Mouse (Mus musculus) embryonic facial prominence, embryonic 15.5 days (tissue): ENCODE measurements around the gene Grin3b. TPM values are rescaled to one million over a fixed set of nuclear protein-coding genes. Genes with fewer than 3 reads are reported as not detected.

ENCODE experiments used
- ATAC-seq: fragments of 200-750 bp; cut with Nextera tagmentation; 2 replicates; pipeline ENCODE4 v1.8.0; 2017; ENCODE audit warnings: low read depth, moderate TSS enrichment; ENCODE audit not compliant: insufficient number of reproducible peaks, low FRiP score, low TSS enrichment
- H3K27ac ChIP-seq: fragments of 300-500 bp; sonication (generic); replicated peaks from 2 replicates; pipeline ENCODE4 v1.5.1; 2015; ENCODE audit warnings: mild to moderate bottlenecking, inconsistent platforms
- H3K27me3 ChIP-seq: fragments of 300-500 bp; sonication (generic); 2 replicates; pipeline ENCODE4 v1.6.1; 2015; ENCODE audit warnings: inconsistent platforms
- H3K36me3 ChIP-seq: fragments of 300-500 bp; sonication (generic); 2 replicates; pipeline ENCODE4 v1.6.1; 2015; ENCODE audit warnings: mild to moderate bottlenecking, inconsistent platforms
- H3K4me1 ChIP-seq: fragments of 300-500 bp; sonication (generic); 2 replicates; pipeline ENCODE4 v1.6.1; 2015; ENCODE audit warnings: inconsistent platforms
- H3K4me2 ChIP-seq: fragments of 300-500 bp; sonication (generic); replicated peaks from 2 replicates; pipeline ENCODE4 v1.6.1; 2015; ENCODE audit warnings: mild to moderate bottlenecking, inconsistent platforms
- H3K4me3 ChIP-seq: fragments of 300-500 bp; sonication (generic); replicated peaks from 2 replicates; pipeline ENCODE4 v1.5.1; 2015; ENCODE audit warnings: mild to moderate bottlenecking, inconsistent platforms
- H3K9ac ChIP-seq: fragments of 300-500 bp; sonication (generic); 2 replicates; pipeline ENCODE4 v1.6.1; 2015; ENCODE audit warnings: inconsistent platforms
- H3K9me3 ChIP-seq: fragments of 300-500 bp; sonication (generic); replicated peaks from 2 replicates; pipeline ENCODE4 v1.6.1; 2016; ENCODE audit warnings: inconsistent platforms
- WGBS: fragments of 180-500 bp; shearing (Covaris S2); methylation state at CpG from one replicate; pipeline ENCODE4 v1.1.7; 2015; 5-methylcytosine and 5-hydroxymethylcytosine counted together
- polyA plus RNA-seq: library from polyadenylated mRNA; unstranded; fragments of >200 nt; fragmentation: Nextera tagmentation; extraction: Ambion mirVana; gene quantifications from 2 replicates; pipeline ENCODE4 v1.2.1, GENCODE M21; 2015

Grin3b gene
- polyA plus RNA-seq, 1 experiment from 2014 or later, result 0.63 TPM

GRCm38 (mm10) chr10:79928907-79929701, 41.4 kb upstream of the Grin3b start:
- Histone ChIP-seq H3K4me3 (peak overlapping the region; percentile 99), H3K27ac (no peak overlapping the region), H3K4me2 (peak overlapping the region; percentile 92), H3K9ac (no peak overlapping the region), H3K4me1 (peaks cover 63% of the 10 kb centered on the region), H3K27me3 (no peaks in the 10 kb centered on the region), H3K9me3 (no peaks in the 10 kb centered on the region), H3K36me3 (peaks cover 22% of the 10 kb centered on the region; the same call in 1 of the 2 replicates)
- ATAC-seq, result no peak
- 21% methylated on average over 9 of the region's 9 CpGs for WGBS

DNA sequence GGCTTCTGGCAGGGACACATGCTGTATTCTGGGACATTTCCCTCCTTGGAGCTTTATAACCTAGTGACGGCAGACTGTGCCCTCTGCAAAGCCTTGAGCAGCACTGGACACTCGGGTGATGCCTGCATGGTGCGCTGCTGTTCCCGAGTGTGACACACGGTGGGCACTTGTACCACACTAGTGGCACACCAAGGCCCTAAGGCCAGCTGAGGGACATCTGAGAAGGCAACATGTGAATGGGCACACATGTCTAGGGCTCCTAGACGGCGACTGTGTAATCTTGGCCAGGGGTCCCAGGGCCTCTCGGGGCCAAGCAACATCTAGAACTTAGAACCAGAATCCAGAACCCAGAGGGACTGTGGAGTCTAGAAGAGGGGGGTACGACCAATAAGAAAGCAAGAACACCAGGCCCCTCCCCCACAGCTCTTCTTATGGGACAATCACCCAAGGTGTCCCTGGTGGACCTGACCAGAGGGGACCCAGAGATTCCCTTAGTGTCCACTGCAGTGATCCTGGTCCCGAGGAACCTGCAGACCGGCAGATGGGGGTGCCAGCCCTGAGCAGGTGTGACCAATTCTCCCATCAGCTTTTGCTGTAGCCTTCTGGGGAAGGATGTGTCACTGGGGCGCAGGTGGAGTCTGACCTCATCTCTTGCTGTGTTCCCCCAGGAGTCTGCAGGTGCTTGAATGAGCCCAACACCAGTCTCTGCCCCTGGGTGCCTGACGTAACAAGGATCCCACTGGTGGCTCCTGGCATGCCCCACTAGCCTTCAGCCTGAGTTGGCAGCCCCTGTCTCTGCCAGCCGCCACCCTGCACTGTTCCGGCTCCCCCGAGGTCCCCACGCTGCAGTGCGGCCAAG, 40.3 kb upstream of the Grin3b start:
- H3K9ac ChIP-seq, result no peak overlapping the region
- H3K27ac ChIP-seq, result no peak overlapping the region
- peaks cover 74% of the 10 kb centered on the region for H3K4me1 ChIP-seq

DNA sequence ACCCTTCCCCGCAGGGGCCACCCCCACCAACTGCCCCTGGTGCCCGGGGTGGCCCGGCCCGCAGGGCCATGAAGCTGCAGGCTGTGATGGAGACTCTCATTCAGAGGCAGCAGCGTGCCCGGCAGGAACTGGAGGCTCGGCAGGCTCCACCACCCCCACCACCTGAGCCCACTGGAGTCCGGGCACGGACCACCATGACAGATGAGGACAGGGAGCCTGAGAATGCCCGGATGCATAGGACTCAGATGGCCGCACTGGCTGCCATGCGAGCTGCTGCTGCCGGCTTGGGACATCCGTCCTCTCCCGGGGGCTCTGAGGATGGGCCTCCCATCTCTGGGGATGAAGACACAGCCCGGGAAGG, 39.7 kb upstream of the Grin3b start:
- 86% methylated on average over 16 of the region's 16 CpGs for WGBS
- no peak overlapping the region for H3K4me2 ChIP-seq
- no peak for ATAC-seq
- H3K4me3 ChIP-seq, result no peak overlapping the region
- H3K27ac ChIP-seq, result no peak overlapping the region
- no peaks in the 10 kb centered on the region for H3K9me3 ChIP-seq
- no peaks in the 10 kb centered on the region for H3K27me3 ChIP-seq
- peaks cover 34% of the 10 kb centered on the region for H3K36me3 ChIP-seq
- H3K4me1 ChIP-seq, result peaks cover 76% of the 10 kb centered on the region
- H3K9ac ChIP-seq, result no peak overlapping the region

More for the DNA sequence above, 40.3 kb upstream of the Grin3b start:
- 81% methylated on average over 18 of the region's 18 CpGs for WGBS
- Histone ChIP-seq H3K36me3 (peaks cover 28% of the 10 kb centered on the region), H3K4me2 (no peak overlapping the region), H3K4me3 (no peak overlapping the region), H3K27me3 (no peaks in the 10 kb centered on the region), H3K9me3 (no peaks in the 10 kb centered on the region)
- ATAC-seq, result no peak

- peaks cover 76% of the 10 kb centered on the region for H3K4me1 ChIP-seq
- peaks cover 34% of the 10 kb centered on the region for H3K36me3 ChIP-seq
- no peak overlapping the region for H3K9ac ChIP-seq
- H3K27ac ChIP-seq, result peak overlapping the region; percentile 49; the same call in 1 of the 2 replicates
- 75% methylated on average over 9 of the region's 9 CpGs for WGBS
- no peak overlapping the region for H3K4me3 ChIP-seq
- no peak overlapping the region for H3K4me2 ChIP-seq
- no peak for ATAC-seq
- H3K9me3 ChIP-seq, result no peaks in the 10 kb centered on the region
- H3K27me3 ChIP-seq, result no peaks in the 10 kb centered on the region
These were observed 38.7 kb upstream of the Grin3b start for GRCm38 (mm10) chr10:79931797-79932196.

DNA sequence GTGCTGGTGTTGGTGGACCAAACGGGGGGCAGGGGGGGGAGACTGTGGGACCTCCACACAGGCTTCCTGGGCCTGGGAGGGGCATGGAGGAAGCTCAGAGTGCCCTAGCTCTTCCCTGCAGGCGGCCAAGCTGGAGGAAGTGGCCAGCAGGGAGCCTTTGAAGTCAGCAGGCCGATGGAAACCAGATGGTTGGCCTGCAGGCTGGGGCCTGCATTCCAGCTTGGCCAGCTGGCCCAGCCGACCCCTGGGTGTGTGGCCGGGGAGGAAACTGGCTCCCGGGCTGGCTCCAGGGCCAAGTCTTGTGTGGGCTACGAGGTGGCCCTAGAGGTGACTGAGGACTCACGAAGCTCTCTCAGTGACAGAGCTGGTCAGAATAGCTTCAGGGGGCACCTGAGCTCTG, 37.8 kb upstream of the Grin3b start:
- peaks cover 36% of the 10 kb centered on the region for H3K36me3 ChIP-seq
- ATAC-seq, result no peak
- 0 out of 2 replicates have a peak overlapping the region, but pooled peaks have one; percentile 15 for H3K4me2 ChIP-seq
- no peak overlapping the region for H3K9ac ChIP-seq
- 20% methylated on average over 8 of the region's 8 CpGs for WGBS
- no peak overlapping the region for H3K4me3 ChIP-seq
- H3K27me3 ChIP-seq, result no peaks in the 10 kb centered on the region
- no peaks in the 10 kb centered on the region for H3K9me3 ChIP-seq
- peak overlapping the region; percentile 49 for H3K27ac ChIP-seq
- H3K4me1 ChIP-seq, result peaks cover 83% of the 10 kb centered on the region

GRCm38 (mm10) chr10:79933145-79933679, 37.3 kb upstream of the Grin3b start:
- H3K27ac ChIP-seq, result peak overlapping the region; percentile 72; the same call in 1 of the 2 replicates
- H3K36me3 ChIP-seq, result peaks cover 36% of the 10 kb centered on the region
- no peaks in the 10 kb centered on the region for H3K9me3 ChIP-seq
- H3K27me3 ChIP-seq, result no peaks in the 10 kb centered on the region
- no peak overlapping the region for H3K4me3 ChIP-seq
- no peak overlapping the region for H3K4me2 ChIP-seq
- peaks cover 87% of the 10 kb centered on the region for H3K4me1 ChIP-seq
- 50% methylated on average over 9 of the region's 9 CpGs for WGBS
- H3K9ac ChIP-seq, result no peak overlapping the region
- no peak for ATAC-seq

DNA sequence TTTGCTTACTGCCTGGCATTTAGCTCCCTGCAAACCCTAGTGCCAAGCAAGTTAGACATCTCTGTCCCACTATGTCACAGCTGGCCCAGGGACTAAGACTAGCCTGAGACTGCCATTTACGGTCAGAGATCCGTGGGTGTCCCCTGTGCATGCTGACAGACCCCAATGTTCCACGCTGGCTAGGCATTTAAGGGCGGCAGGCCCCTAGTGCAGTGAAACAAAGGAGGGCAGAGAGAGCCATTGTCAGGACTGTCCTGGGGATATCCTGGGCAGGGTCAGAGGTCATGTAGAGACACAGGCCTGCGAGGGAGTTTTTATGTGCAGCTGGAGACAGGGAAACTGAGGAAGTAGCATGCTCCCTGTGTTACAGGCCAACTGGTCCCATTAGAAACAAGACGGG, 36.7 kb upstream of the Grin3b start:
- H3K36me3 ChIP-seq, result peaks cover 36% of the 10 kb centered on the region
- no peaks in the 10 kb centered on the region for H3K27me3 ChIP-seq
- H3K9me3 ChIP-seq, result no peaks in the 10 kb centered on the region
- no peak for ATAC-seq
- no peak overlapping the region for H3K9ac ChIP-seq
- H3K27ac ChIP-seq, result peak overlapping the region; percentile 72
- WGBS, result 62% methylated on average over 6 of the region's 6 CpGs
- H3K4me3 ChIP-seq, result no peak overlapping the region
- peaks cover 87% of the 10 kb centered on the region for H3K4me1 ChIP-seq
- H3K4me2 ChIP-seq, result no peak overlapping the region

DNA sequence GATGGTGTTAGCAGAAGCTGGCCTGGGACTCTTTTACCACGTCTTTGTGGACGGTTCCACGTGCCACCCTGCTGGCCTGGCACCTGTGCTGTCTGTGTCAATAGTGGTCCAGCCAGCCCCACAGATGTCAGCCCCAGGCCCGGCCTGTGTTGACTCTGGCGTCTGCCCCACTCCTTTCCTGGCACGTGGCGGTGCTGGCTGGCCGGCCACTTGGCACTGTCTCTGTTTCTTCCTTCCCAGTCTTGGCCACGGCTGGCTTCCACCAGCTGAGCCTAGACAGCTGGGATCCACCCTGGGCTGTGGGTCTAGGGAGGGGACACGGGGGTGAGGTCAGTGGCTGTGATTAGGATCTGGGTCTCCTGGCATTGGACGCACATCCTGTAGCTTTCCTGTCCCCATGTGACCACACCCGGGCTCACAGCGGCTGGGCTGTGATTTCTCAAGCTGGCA, 36.2 kb upstream of the Grin3b start:
- peak; percentile 69 for ATAC-seq
- H3K9me3 ChIP-seq, result no peaks in the 10 kb centered on the region
- no peak overlapping the region for H3K4me2 ChIP-seq
- H3K4me3 ChIP-seq, result no peak overlapping the region
- peak overlapping the region; percentile 72 for H3K27ac ChIP-seq
- H3K4me1 ChIP-seq, result peaks cover 83% of the 10 kb centered on the region
- H3K9ac ChIP-seq, result no peak overlapping the region
- WGBS, result 52% methylated on average over 13 of the region's 13 CpGs
- H3K36me3 ChIP-seq, result peaks cover 36% of the 10 kb centered on the region
- no peaks in the 10 kb centered on the region for H3K27me3 ChIP-seq

DNA sequence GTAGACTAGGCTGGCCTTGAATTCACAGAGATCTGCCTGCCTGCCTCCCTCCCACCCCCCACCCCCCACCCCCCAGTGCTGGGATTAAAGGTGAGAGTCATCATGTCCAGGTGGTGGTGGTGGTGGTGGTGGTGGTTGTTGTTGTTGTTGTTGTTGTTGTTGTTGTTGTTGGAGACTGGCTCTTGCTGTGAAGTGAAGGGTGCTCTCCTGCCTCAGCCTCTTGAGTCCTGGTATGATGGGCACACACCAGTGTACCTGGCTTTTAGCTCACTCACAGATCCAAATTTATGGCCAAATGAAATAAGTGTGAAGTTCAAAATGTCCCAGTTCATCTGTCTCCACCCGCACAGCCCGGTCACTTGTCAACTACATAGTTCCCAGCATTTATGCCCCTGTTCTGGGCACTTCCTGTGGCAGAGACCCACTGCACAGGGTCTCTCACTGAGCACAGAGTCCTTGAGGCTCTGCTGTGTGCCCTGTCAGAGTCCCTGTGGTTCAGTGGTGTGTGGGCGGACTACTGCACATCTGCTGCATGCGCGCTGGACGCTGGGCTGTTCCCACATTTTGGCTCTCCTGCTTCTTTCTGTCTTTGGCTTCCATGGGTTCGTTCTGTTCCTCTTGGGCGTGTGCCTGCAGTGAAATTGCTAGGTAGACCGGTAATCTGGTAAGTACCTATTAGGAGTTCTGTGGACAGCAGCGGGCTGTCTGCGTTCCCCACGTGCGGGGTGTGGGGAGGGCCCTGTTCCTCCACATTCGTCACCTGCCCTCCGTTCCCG, 35.5 kb upstream of the Grin3b start:
- Histone ChIP-seq H3K9ac (peak overlapping the region; percentile 2; the same call in 1 of the 2 replicates), H3K27me3 (no peaks in the 10 kb centered on the region), H3K36me3 (peaks cover 36% of the 10 kb centered on the region), H3K4me3 (no peak overlapping the region), H3K9me3 (no peaks in the 10 kb centered on the region), H3K4me2 (no peak overlapping the region), H3K4me1 (peaks cover 80% of the 10 kb centered on the region), H3K27ac (peak overlapping the region; percentile 72)
- WGBS, result 80% methylated on average over 16 of the region's 16 CpGs
- ATAC-seq, result no peak

DNA sequence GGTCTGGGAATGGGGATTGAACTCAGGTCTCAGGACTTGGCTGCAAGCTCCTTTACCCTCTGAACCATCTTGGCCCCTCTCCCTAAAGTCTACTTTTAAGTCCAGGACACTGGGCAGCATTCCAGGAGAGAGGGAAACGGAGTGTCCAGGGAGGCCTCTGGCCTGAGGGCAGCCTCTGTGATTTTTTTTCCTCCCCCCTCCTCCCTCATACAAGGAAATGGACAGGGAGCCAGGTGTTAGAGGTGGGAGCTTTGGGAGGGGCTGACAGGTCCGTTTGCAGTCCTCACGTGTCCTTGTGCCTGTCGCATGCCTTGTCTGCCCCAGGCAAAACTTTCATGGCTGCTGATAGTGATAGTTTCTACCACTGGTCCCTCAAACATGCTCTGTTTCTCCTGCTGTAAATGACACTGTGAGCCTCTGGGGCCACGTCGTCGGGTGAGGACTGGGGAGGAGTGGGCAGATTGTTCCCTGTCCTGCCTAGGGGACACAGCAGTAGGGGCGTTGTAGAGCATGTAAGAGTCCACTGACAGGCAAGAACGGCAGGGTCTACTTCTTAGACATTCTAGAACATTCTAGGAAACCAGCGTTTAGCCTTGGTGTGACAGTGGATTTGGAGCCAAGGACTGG, 34.1 kb upstream of the Grin3b start:
- no peaks in the 10 kb centered on the region for H3K9me3 ChIP-seq
- no peak for ATAC-seq
- peaks cover 76% of the 10 kb centered on the region for H3K4me1 ChIP-seq
- H3K27ac ChIP-seq, result peak overlapping the region; percentile 56; the same call in 1 of the 2 replicates
- no peak overlapping the region for H3K4me3 ChIP-seq
- H3K36me3 ChIP-seq, result peaks cover 37% of the 10 kb centered on the region
- H3K9ac ChIP-seq, result no peak overlapping the region
- H3K27me3 ChIP-seq, result no peaks in the 10 kb centered on the region
- 41% methylated on average over 10 of the region's 10 CpGs for WGBS
- 0 out of 2 replicates have a peak overlapping the region, but pooled peaks have one; percentile 4 for H3K4me2 ChIP-seq
